Mouse (Mus musculus): Measurements from ENCODE around the gene Zfp598.
A peak's percentile ranks its signal among the peaks of the same experiment; 100 is the strongest.
"Not testable (repeated sequence)": the region's sequence is repeated elsewhere in the genome, so short reads cannot be mapped to it uniquely, and the experiment has no call there.

Zfp598 gene

GRCm38 (mm10) chr17:24720616-24721015, 51.1 kb downstream of the Zfp598 start:
- DNase-seq (ENCODE audit: extremely low spot score): not testable (repeated sequence)

- DNase-seq (ENCODE audit: extremely low spot score): not testable (repeated sequence)
Observed at GRCm38 (mm10) chr17:24721383-24721955, 52.0 kb downstream of the Zfp598 start.

GRCm38 (mm10) chr17:24722220-24722924, 52.9 kb downstream of the Zfp598 start:
- DNase-seq (ENCODE audit: extremely low spot score): peak; percentile 57

- DNase-seq (ENCODE audit: extremely low spot score): peak; percentile 51
Observed at GRCm38 (mm10) chr17:24723122-24723880, 53.8 kb downstream of the Zfp598 start.

- DNase-seq (ENCODE audit: extremely low spot score): no peak
Observed at GRCm38 (mm10) chr17:24723881-24724180, 54.3 kb downstream of the Zfp598 start.

GRCm38 (mm10) chr17:24724184-24724583, 54.7 kb downstream of the Zfp598 start, which contains the start of gene Ndufb10:
Ndufb10 (minus strand) TSS chr17:24724478.
- DNase-seq (ENCODE audit: extremely low spot score): peak; percentile 96

- DNase-seq (ENCODE audit: extremely low spot score): no peak
Observed at GRCm38 (mm10) chr17:24725637-24726390, 56.3 kb downstream of the Zfp598 start.

GRCm38 (mm10) chr17:24727618-24728017, 58.1 kb downstream of the Zfp598 start, which contains the start of gene Rpl3l:
Rpl3l (plus strand) TSS chr17:24727820.
- no peak for DNase-seq (ENCODE audit: extremely low spot score)

GRCm38 (mm10) chr17:24728184-24728583, 58.7 kb downstream of the Zfp598 start:
- DNase-seq (ENCODE audit: extremely low spot score): no peak

GRCm38 (mm10) chr17:24729067-24729466, 59.6 kb downstream of the Zfp598 start:
- DNase-seq (ENCODE audit: extremely low spot score): no peak

- DNase-seq (ENCODE audit: extremely low spot score): no peak
Observed at GRCm38 (mm10) chr17:24730787-24731186, 61.3 kb downstream of the Zfp598 start.

Data from embryo, embryonic 9.5 days (tissue).